Mouse (Mus musculus): ENCODE measurements around the gene Slc22a19. TPM values are rescaled to one million over a fixed set of nuclear protein-coding genes. Genes with fewer than 3 reads are reported as not detected.
"Not testable (repeated sequence)": the region's sequence is repeated elsewhere in the genome, so short reads cannot be mapped to it uniquely, and the experiment has no call there.

Gene Slc22a19
- not detected in 2 replicates for polyA plus RNA-seq (2016; fragmentation: Nextera tagmentation; extraction: Ambion mirVana)

DNA sequence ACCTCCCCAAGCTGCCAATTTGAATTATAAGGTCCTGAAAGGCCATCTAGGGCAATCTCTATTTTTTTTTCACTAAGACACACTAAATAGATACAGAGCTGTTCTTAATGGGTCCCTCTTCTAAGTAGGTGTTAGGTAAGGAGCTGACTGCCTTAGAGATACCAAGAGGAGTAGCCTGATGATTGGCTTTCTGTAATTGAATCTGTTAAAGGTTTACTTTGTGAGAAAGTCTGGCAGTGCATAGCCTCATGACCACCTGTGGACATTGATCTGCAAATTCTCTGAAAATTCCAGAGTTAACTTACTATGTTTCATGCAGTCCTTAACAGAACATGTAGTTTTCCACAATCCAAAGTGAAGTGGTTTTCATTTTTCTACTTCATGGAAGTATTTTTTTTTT is at the start of gene Slc22a19:
Slc22a19 (minus strand) TSS at position 163 of the 400 bp plus-strand sequence.
- no peaks in the 10 kb centered on the region for H3K36me3 ChIP-seq
- no peak within 1 kb of the TSS for H3K4me2 ChIP-seq (replicated peaks)
- H3K27ac ChIP-seq, result no peak within 1 kb of the TSS
- H3K9me3 ChIP-seq, result no peaks in the 10 kb centered on the region
- no peak for ATAC-seq (ENCODE audit: low FRiP score, low read depth)
- no peaks in the 10 kb centered on the region for H3K27me3 ChIP-seq (replicated peaks)
- H3K4me1 ChIP-seq, result no peaks in the 10 kb centered on the region
- no peak within 1 kb of the TSS for H3K9ac ChIP-seq
- H3K4me3 ChIP-seq, result no peak within 1 kb of the TSS

DNA sequence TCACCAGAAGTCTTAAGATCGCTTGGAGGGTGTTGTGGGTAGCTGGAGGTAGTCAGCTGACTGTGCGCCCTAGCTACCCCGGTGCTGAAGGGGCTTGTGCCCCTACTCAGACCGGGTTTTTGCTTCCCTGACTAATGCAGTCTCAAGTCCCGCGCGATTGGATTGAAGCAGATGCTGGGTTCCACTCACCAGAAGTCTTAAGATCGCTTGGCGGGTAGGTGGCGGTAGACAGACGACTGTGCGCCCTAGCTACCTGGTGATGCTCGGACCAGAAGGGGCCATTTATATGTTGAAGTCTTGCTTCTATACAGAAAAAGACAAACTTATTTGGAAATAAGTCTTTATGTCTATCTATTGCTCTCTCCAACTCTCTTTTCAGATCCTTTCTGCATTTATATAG is 42.3 kb upstream of the Slc22a19 start:
- not testable (repeated sequence) for H3K9me3 ChIP-seq; H3K4me3 ChIP-seq; H3K4me2 ChIP-seq (replicated peaks); H3K9ac ChIP-seq; ATAC-seq (ENCODE audit: low FRiP score, low read depth); H3K36me3 ChIP-seq; H3K27me3 ChIP-seq (replicated peaks); H3K27ac ChIP-seq; H3K4me1 ChIP-seq
- WGBS, result 73% methylated on average over 13 of the region's 13 CpGs

DNA sequence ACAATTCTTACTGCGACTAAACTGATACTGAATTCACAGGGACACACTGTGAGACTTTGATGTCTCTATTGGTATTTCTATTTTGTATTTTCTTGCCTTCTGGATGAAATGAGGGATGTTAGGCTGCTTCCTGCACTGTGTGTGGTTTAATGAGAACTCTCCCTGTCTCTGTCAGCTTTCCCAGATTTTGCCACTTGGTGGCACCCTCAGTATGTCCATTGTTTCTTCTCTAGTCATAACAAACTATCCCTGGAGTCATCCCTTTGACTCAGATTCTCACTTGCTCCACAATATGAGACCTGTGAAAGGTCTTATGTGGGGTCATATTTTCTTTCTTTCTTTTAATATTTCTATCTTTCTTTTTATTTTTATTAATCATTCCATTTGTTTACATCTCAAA is 18.4 kb upstream of the Slc22a19 start:
- Histone ChIP-seq H3K4me3 (no peak overlapping the region), H3K27me3 (replicated peaks) (no peaks in the 10 kb centered on the region), H3K36me3 (no peaks in the 10 kb centered on the region), H3K4me2 (replicated peaks) (no peak overlapping the region), H3K9ac (no peak overlapping the region), H3K4me1 (no peaks in the 10 kb centered on the region), H3K27ac (no peak overlapping the region), H3K9me3 (peaks cover 13% of the 10 kb centered on the region; the same call in 1 of the 2 replicates)
- ATAC-seq (ENCODE audit: low FRiP score, low read depth), result no peak
- 41% methylated on average over 1 of the region's 1 CpGs for WGBS

DNA sequence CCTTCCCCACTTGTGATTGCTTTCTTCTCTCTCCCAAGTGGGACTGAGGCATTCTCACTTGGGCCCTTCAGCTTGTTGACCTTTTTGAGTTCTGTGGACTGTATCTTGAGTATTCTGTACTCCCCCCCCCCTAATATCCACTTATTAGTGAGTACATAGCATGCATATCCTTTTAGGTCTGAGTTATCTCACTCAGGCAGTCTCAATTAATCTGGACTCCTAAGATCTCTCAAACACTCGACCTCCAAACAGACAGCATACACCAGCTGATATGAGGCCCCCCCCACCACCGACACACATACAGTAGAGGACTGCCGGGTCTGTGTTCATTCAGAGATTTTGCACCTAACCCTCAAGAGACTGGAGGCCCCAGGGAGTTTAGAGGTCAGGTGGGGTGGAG is 18.0 kb downstream of the Slc22a19 start:
- H3K36me3 ChIP-seq; H3K9ac ChIP-seq; H3K27ac ChIP-seq; H3K4me2 ChIP-seq (replicated peaks); H3K9me3 ChIP-seq; H3K27me3 ChIP-seq (replicated peaks); H3K4me1 ChIP-seq; H3K4me3 ChIP-seq; ATAC-seq (ENCODE audit: low FRiP score, low read depth): not testable (repeated sequence)
- 72% methylated on average over 3 of the region's 3 CpGs for WGBS

DNA sequence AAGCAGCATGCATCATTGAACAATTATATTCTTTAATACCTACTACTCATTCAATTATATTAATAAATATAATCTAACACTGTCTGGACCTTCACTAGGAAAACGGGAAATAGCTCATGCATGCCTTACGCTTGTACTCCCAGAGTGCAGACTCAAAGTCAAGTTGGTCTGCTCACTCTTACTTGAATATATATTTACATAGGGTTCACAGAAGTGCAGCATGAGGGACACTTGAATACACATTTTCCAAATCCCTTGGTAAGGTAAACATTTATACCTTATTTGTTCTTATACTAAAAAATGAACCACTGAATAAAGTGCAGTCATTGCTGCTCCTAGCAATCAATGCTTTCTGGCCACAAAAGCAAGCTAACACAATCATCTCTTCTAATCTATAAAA is 19.9 kb downstream of the Slc22a19 start:
- ATAC-seq (ENCODE audit: low FRiP score, low read depth), result no peak
- H3K4me2 ChIP-seq (replicated peaks), result no peak overlapping the region
- H3K4me1 ChIP-seq, result no peaks in the 10 kb centered on the region
- no peak overlapping the region for H3K4me3 ChIP-seq
- H3K36me3 ChIP-seq, result no peaks in the 10 kb centered on the region
- no peak overlapping the region for H3K9ac ChIP-seq
- 90% methylated on average over 2 of the region's 2 CpGs for WGBS
- H3K27me3 ChIP-seq (replicated peaks), result no peaks in the 10 kb centered on the region
- no peak overlapping the region for H3K27ac ChIP-seq
- H3K9me3 ChIP-seq, result no peaks in the 10 kb centered on the region

DNA sequence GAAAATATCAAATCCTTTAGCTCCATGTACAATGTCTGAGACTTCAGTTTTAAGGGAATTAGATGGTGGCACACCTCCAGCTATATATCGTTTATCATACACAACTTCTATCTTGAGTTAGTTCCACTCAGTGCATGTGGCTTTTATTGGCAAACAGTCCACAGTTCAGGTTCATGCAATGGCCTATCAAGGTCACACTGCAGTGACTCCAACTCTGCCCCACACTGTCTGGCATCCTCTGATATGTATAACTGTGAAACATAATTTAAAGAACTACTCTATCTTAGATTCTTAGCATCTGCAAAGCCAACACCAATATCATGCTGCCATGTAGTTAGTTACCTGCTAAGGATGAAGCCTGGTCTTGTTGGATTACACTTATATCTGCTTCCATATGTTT is 23.1 kb downstream of the Slc22a19 start:
- H3K36me3 ChIP-seq, result no peaks in the 10 kb centered on the region
- H3K4me2 ChIP-seq (replicated peaks), result no peak overlapping the region
- no peaks in the 10 kb centered on the region for H3K27me3 ChIP-seq (replicated peaks)
- H3K4me1 ChIP-seq, result no peaks in the 10 kb centered on the region
- WGBS, result 89% methylated on average over 1 of the region's 1 CpGs
- no peak overlapping the region for H3K9ac ChIP-seq
- H3K4me3 ChIP-seq, result no peak overlapping the region
- no peak for ATAC-seq (ENCODE audit: low FRiP score, low read depth)
- no peaks in the 10 kb centered on the region for H3K9me3 ChIP-seq
- H3K27ac ChIP-seq, result no peak overlapping the region

DNA sequence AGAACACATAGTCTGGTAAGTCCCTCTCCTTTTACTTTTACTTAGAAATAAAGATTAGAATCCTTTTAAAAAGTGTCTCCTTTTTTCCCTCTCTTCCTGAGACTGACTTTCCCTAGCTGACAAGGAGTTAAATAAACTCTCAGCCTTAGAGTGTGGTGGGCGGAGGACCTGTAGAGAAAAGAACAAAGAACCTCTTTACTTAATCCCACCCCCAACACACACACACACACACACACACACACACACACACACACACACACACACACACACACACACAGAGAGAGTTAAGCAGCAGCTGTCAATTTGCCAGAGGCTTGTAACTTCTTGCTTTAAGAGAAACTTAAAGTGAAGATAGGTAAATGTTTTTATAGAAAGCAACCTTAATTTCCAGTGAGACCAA is 39.1 kb downstream of the Slc22a19 start:
- Histone ChIP-seq H3K4me1 (no peaks in the 10 kb centered on the region), H3K4me3 (no peak overlapping the region), H3K9me3 (no peaks in the 10 kb centered on the region), H3K4me2 (replicated peaks) (no peak overlapping the region), H3K36me3 (no peaks in the 10 kb centered on the region), H3K9ac (no peak overlapping the region), H3K27me3 (replicated peaks) (no peaks in the 10 kb centered on the region), H3K27ac (no peak overlapping the region)
- 37% methylated on average over 1 of the region's 1 CpGs for WGBS
- ATAC-seq (ENCODE audit: low FRiP score, low read depth), result no peak

DNA sequence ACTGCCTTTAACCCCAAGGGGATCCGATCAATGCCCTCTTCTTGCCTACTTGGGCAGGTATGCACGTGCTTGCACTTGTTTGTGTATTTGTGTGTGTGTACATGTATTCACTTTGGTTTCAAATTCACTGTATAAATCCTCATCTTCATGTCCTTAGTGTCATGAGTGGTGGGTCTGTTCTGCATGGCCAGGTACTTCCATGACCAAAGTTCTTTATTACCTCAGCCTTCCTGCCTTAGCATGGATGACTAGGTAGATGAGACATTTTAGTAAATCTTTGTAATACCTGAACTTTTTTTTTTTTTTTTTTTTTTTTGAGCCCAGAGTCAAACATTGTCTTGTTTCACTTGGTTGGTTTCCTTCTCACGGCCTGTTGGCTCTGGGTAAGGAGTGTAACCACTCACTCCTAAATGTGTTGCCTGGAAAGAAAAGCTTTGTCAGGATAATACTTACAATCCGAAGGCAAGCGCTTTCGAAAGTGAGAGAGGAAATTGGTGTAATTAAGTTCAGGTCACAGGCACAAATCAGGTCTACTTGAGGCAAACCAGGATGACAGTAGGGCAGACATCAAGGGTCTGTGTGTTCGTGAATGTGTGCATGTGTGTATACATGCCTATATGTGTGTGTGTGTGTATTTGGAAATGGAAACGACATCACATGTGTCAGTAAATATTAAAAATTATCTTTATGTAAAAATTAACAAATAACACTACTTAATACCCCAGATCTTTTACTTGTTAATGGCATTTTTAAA is 62.0 kb downstream of the Slc22a19 start:
- WGBS, result 85% methylated on average over 8 of the region's 8 CpGs
- Histone ChIP-seq H3K4me1 (no peaks in the 10 kb centered on the region), H3K27me3 (replicated peaks) (no peaks in the 10 kb centered on the region), H3K27ac (no peak overlapping the region), H3K4me2 (replicated peaks) (no peak overlapping the region), H3K9ac (no peak overlapping the region), H3K4me3 (no peak overlapping the region), H3K36me3 (no peaks in the 10 kb centered on the region), H3K9me3 (no peaks in the 10 kb centered on the region)
- no peak for ATAC-seq (ENCODE audit: low FRiP score, low read depth)

DNA sequence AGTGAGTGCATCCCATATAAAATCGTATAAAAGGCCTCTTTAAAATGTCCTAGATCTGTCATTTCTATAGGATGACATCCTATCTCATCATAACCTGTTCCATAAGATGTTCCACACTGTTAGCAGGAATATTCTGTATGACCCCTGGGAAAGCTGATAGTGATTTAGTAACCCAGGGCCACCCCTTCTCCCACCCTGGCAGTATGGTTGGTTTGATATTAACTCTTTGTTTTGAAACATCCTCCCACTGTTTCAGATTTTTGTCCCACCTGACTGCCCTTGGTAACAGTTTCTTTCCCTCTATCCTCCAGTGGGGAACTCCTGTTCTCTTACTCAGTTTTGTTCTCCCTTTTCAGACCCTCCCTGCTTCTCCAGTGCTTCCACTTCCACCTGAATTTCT is 77.3 kb downstream of the Slc22a19 start:
- no peak overlapping the region for H3K4me2 ChIP-seq (replicated peaks)
- no peak overlapping the region for H3K4me3 ChIP-seq
- no peak for ATAC-seq (ENCODE audit: low FRiP score, low read depth)
- H3K9ac ChIP-seq, result no peak overlapping the region
- no peaks in the 10 kb centered on the region for H3K36me3 ChIP-seq
- no peaks in the 10 kb centered on the region for H3K9me3 ChIP-seq
- no peaks in the 10 kb centered on the region for H3K27me3 ChIP-seq (replicated peaks)
- WGBS, result 79% methylated on average over 1 of the region's 1 CpGs
- no peak overlapping the region for H3K27ac ChIP-seq
- no peaks in the 10 kb centered on the region for H3K4me1 ChIP-seq

DNA sequence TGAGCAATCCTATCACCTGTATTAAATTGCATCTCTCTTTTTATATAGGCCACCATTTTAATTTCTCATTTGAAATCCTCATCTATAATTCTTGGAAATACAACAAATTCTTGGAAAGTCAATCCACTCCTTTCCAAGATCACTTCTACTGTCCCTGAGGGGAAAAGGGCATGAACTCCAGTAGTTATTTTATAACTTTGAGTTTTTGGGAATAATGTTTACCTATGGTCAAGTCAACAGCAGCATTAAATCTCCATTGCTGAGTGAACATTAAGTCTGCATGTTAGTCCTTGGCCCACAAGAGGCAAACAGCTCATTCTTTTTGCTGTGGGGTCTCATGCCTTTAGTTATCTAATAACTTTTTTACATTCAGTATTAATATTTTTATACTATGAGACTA is 78.1 kb downstream of the Slc22a19 start:
- Histone ChIP-seq H3K4me1 (no peaks in the 10 kb centered on the region), H3K36me3 (no peaks in the 10 kb centered on the region), H3K27me3 (replicated peaks) (no peaks in the 10 kb centered on the region), H3K27ac (no peak overlapping the region), H3K4me3 (no peak overlapping the region), H3K4me2 (replicated peaks) (no peak overlapping the region), H3K9ac (no peak overlapping the region), H3K9me3 (no peaks in the 10 kb centered on the region)
- no peak for ATAC-seq (ENCODE audit: low FRiP score, low read depth)

Other genes starting within 250 kb of the Slc22a19 start
- gene Rtn3, start 228.0 kb downstream of the Slc22a19 start, polyA plus RNA-seq (2016; fragmentation: Nextera tagmentation; extraction: Ambion mirVana), result 390 and 430 TPM in 2 replicates
- 7.3 and 8.3 TPM in 2 replicates for gene Atl3, start 217.3 kb downstream of the Slc22a19 start, polyA plus RNA-seq (2016; fragmentation: Nextera tagmentation; extraction: Ambion mirVana)
- gene Pla2g16, start 153.9 kb downstream of the Slc22a19 start, polyA plus RNA-seq (2016; fragmentation: Nextera tagmentation; extraction: Ambion mirVana), result 2.9 and 3.5 TPM in 2 replicates
- not detected in 2 replicates for gene Lgals12, start 104.1 kb downstream of the Slc22a19 start, polyA plus RNA-seq (2016; fragmentation: Nextera tagmentation; extraction: Ambion mirVana)
- gene Hrasls5, start 98.8 kb downstream of the Slc22a19 start, polyA plus RNA-seq (2016; fragmentation: Nextera tagmentation; extraction: Ambion mirVana), result not detected in 2 replicates
- gene Slc22a26, start 91.4 kb upstream of the Slc22a19 start, polyA plus RNA-seq (2016; fragmentation: Nextera tagmentation; extraction: Ambion mirVana), result not detected in 2 replicates